Comparison of ENCODE assay signal across 8 mouse cellular contexts in genomic region chr19:44107661-44108521, GRCm38 (mm10). TPM values are rescaled to one million over a fixed set of nuclear protein-coding genes. Genes with fewer than 3 reads are reported as not detected.
DNase-seq lines count a peak whose midpoint lies in the region; ATAC-seq lines count a peak whose summit lies in the region.

No protein-coding gene starts in this region.

- H3K9ac ChIP-seq in lung, embryonic 15.5 days: peak overlapping the region; percentile 94
- peak overlapping the region; percentile 99 for H3K9ac ChIP-seq in liver, embryonic 12.5 days
- H3K9ac ChIP-seq in stomach, embryonic 14.5 days (replicated peaks; ENCODE audit: low read depth, low read length): peak overlapping the region; percentile 88

- no peak for DNase-seq in lung, postnatal 36 days
- peak; percentile 14 for DNase-seq in embryonic facial prominence, embryonic 10.5 days (ENCODE audit: low spot score)
- DNase-seq in adrenal gland, postnatal 14 days: no peak
- DNase-seq in right cerebral cortex, adult 18-20 months: no peak

- H3K9me3 ChIP-seq in lung, embryonic 15.5 days: no peaks in the 10 kb centered on the region
- no peaks in the 10 kb centered on the region for H3K9me3 ChIP-seq in embryonic facial prominence, embryonic 10.5 days
- H3K9me3 ChIP-seq in liver, embryonic 12.5 days (replicated peaks): no peaks in the 10 kb centered on the region
- no peaks in the 10 kb centered on the region for H3K9me3 ChIP-seq in stomach, embryonic 14.5 days (ENCODE audit: control insufficient read depth, low read depth, low read length)

- peak; percentile 27; the same call in 1 of the 2 replicates for ATAC-seq in lung, embryonic 15.5 days (ENCODE audit: borderline replicate concordance, extremely low read depth, low FRiP score, low TSS enrichment)
- ATAC-seq in granulocyte monocyte progenitor cell, adult 5-6 weeks (replicated peaks; ENCODE audit: poor library complexity, severe bottlenecking): peak; percentile 8; the same call in 1 of the 2 replicates
- ATAC-seq in liver, embryonic 12.5 days: peak; percentile 43
- peak; percentile 24; the same call in 1 of the 2 replicates for ATAC-seq in stomach, embryonic 14.5 days (ENCODE audit: insufficient number of reproducible peaks, insufficient read depth, low FRiP score, low read depth)

- peak overlapping the region; percentile 80 for H3K4me2 ChIP-seq in lung, embryonic 15.5 days
- peak overlapping the region; percentile 86 for H3K4me2 ChIP-seq in liver, embryonic 12.5 days
- H3K4me2 ChIP-seq in stomach, embryonic 14.5 days (replicated peaks; ENCODE audit: low read depth, low read length): peak overlapping the region; percentile 64

- WGBS in lung, embryonic 15.5 days: 28% methylated on average over 22 of the region's 22 CpGs
- WGBS in embryonic facial prominence, embryonic 10.5 days: 30% methylated on average over 22 of the region's 22 CpGs
- WGBS in liver, embryonic 12.5 days (ENCODE audit: insufficient replicate concordance): 34% methylated on average over 22 of the region's 22 CpGs
- 30% methylated on average over 22 of the region's 22 CpGs for WGBS in stomach, embryonic 14.5 days

- H3K27me3 ChIP-seq in lung, embryonic 15.5 days: no peaks in the 10 kb centered on the region
- no peaks in the 10 kb centered on the region for H3K27me3 ChIP-seq in embryonic facial prominence, embryonic 10.5 days (replicated peaks; ENCODE audit: low read depth, poor library complexity, severe bottlenecking)
- H3K27me3 ChIP-seq in liver, embryonic 12.5 days (replicated peaks): no peaks in the 10 kb centered on the region
- H3K27me3 ChIP-seq in stomach, embryonic 14.5 days (ENCODE audit: control insufficient read depth, insufficient read depth, low read length): no peaks in the 10 kb centered on the region

- peaks cover 25% of the 10 kb centered on the region for H3K36me3 ChIP-seq in lung, embryonic 15.5 days
- peaks cover 41% of the 10 kb centered on the region for H3K36me3 ChIP-seq in embryonic facial prominence, embryonic 10.5 days (replicated peaks)
- H3K36me3 ChIP-seq in liver, embryonic 12.5 days: peaks cover 45% of the 10 kb centered on the region
- H3K36me3 ChIP-seq in stomach, embryonic 14.5 days (ENCODE audit: control insufficient read depth, insufficient read depth, low read length): peaks cover 18% of the 10 kb centered on the region

- peaks cover 12% of the 10 kb centered on the region for H3K4me1 ChIP-seq in lung, embryonic 15.5 days
- H3K4me1 ChIP-seq in embryonic facial prominence, embryonic 10.5 days: peaks cover 20% of the 10 kb centered on the region
- peaks cover 36% of the 10 kb centered on the region for H3K4me1 ChIP-seq in liver, embryonic 12.5 days
- H3K4me1 ChIP-seq in stomach, embryonic 14.5 days (ENCODE audit: control insufficient read depth, insufficient read depth, low read length): peaks cover 5% of the 10 kb centered on the region

- H3K27ac ChIP-seq in lung, embryonic 15.5 days: 0 out of 2 replicates have a peak overlapping the region, but pooled peaks have one; percentile 6
- peak overlapping the region; percentile 95 for H3K27ac ChIP-seq in embryonic facial prominence, embryonic 10.5 days (replicated peaks)
- peak overlapping the region; percentile 66 for H3K27ac ChIP-seq in liver, embryonic 12.5 days
- peak overlapping the region; percentile 1; the same call in 1 of the 2 replicates for H3K27ac ChIP-seq in stomach, embryonic 14.5 days (ENCODE audit: low read length)

- peak overlapping the region; percentile 99 for H3K4me3 ChIP-seq in lung, embryonic 15.5 days
- H3K4me3 ChIP-seq in embryonic facial prominence, embryonic 10.5 days: peak overlapping the region; percentile 99
- peak overlapping the region; percentile 99 for H3K4me3 ChIP-seq in liver, embryonic 12.5 days
- peak overlapping the region; percentile 91 for H3K4me3 ChIP-seq in stomach, embryonic 14.5 days (ENCODE audit: low read depth, low read length)

RNA-seq across cellular contexts. Expression of gene Chuk, which starts 0.6 kb away (rescaled TPM):
- polyA plus RNA-seq in lung, embryonic 15.5 days (2015; fragmentation: Nextera tagmentation; extraction: Ambion mirVana): 37.1 and 40.8 TPM in 2 replicates
- 41.2 and 45.9 TPM in 2 replicates for polyA plus RNA-seq in embryonic facial prominence, embryonic 10.5 days (2016; fragmentation: Nextera tagmentation; extraction: Ambion mirVana)
- 45.7 and 60.9 TPM in 2 replicates for total RNA-seq in granulocyte monocyte progenitor cell, adult 5-6 weeks (2014; fragmentation: Nextera tagmentation)
- 69.8 and 71.6 TPM in 2 replicates for total RNA-seq in granulocyte monocyte progenitor cell, adult 5-6 weeks (2017)
- polyA plus RNA-seq in liver, embryonic 12.5 days (2016; fragmentation: Nextera tagmentation; extraction: Ambion mirVana): 30.5 and 30.8 TPM in 2 replicates
- polyA plus RNA-seq in stomach, embryonic 14.5 days (2014; fragmentation: Nextera tagmentation; extraction: Ambion mirVana): 44.8 and 45.9 TPM in 2 replicates
- total RNA-seq in adrenal gland, postnatal 14 days (2021): 60.3 and 61.7 TPM in 2 replicates

RNA-seq across cellular contexts. Expression of gene Cwf19l1, which starts 27.8 kb away (rescaled TPM):
- polyA plus RNA-seq in lung, embryonic 15.5 days (2015; fragmentation: Nextera tagmentation; extraction: Ambion mirVana): 33.9 and 34.6 TPM in 2 replicates
- 41.1 and 45.4 TPM in 2 replicates for polyA plus RNA-seq in embryonic facial prominence, embryonic 10.5 days (2016; fragmentation: Nextera tagmentation; extraction: Ambion mirVana)
- 27.7 and 44.9 TPM in 2 replicates for total RNA-seq in granulocyte monocyte progenitor cell, adult 5-6 weeks (2014; fragmentation: Nextera tagmentation)
- 19.3 and 26.3 TPM in 2 replicates for total RNA-seq in granulocyte monocyte progenitor cell, adult 5-6 weeks (2017)
- polyA plus RNA-seq in liver, embryonic 12.5 days (2016; fragmentation: Nextera tagmentation; extraction: Ambion mirVana): 25.3 and 26.3 TPM in 2 replicates
- polyA plus RNA-seq in stomach, embryonic 14.5 days (2014; fragmentation: Nextera tagmentation; extraction: Ambion mirVana): 30.6 TPM in 2 replicates
- total RNA-seq in adrenal gland, postnatal 14 days (2021): 20.4 and 27.1 TPM in 2 replicates

RNA-seq across cellular contexts. Expression of gene Erlin1, which starts 38.3 kb away (rescaled TPM):
- polyA plus RNA-seq in lung, embryonic 15.5 days (2015; fragmentation: Nextera tagmentation; extraction: Ambion mirVana): 38.9 and 41.9 TPM in 2 replicates
- 19.7 and 20.5 TPM in 2 replicates for polyA plus RNA-seq in embryonic facial prominence, embryonic 10.5 days (2016; fragmentation: Nextera tagmentation; extraction: Ambion mirVana)
- 73.4 and 78.4 TPM in 2 replicates for total RNA-seq in granulocyte monocyte progenitor cell, adult 5-6 weeks (2014; fragmentation: Nextera tagmentation)
- total RNA-seq in granulocyte monocyte progenitor cell, adult 5-6 weeks (2017): 51.1 and 56.5 TPM in 2 replicates
- 17.9 and 19.0 TPM in 2 replicates for polyA plus RNA-seq in liver, embryonic 12.5 days (2016; fragmentation: Nextera tagmentation; extraction: Ambion mirVana)
- polyA plus RNA-seq in stomach, embryonic 14.5 days (2014; fragmentation: Nextera tagmentation; extraction: Ambion mirVana): 38.9 and 42.7 TPM in 2 replicates
- 18.4 and 20.0 TPM in 2 replicates for total RNA-seq in adrenal gland, postnatal 14 days (2021)

RNA-seq across cellular contexts. Expression of gene Bloc1s2, which starts 38.4 kb away (rescaled TPM):
- polyA plus RNA-seq in lung, embryonic 15.5 days (2015; fragmentation: Nextera tagmentation; extraction: Ambion mirVana): 76.2 and 79.1 TPM in 2 replicates
- polyA plus RNA-seq in embryonic facial prominence, embryonic 10.5 days (2016; fragmentation: Nextera tagmentation; extraction: Ambion mirVana): 98.1 and 99.3 TPM in 2 replicates
- 143 and 186 TPM in 2 replicates for total RNA-seq in granulocyte monocyte progenitor cell, adult 5-6 weeks (2014; fragmentation: Nextera tagmentation)
- total RNA-seq in granulocyte monocyte progenitor cell, adult 5-6 weeks (2017): 70.7 and 91.4 TPM in 2 replicates
- 54.7 and 61.6 TPM in 2 replicates for polyA plus RNA-seq in liver, embryonic 12.5 days (2016; fragmentation: Nextera tagmentation; extraction: Ambion mirVana)
- 86.5 and 90.1 TPM in 2 replicates for polyA plus RNA-seq in stomach, embryonic 14.5 days (2014; fragmentation: Nextera tagmentation; extraction: Ambion mirVana)
- 27.5 and 34.5 TPM in 2 replicates for total RNA-seq in adrenal gland, postnatal 14 days (2021)

Comparison
In these comparisons a context has a peak if more than half of its experiments do, and no peak if none do; other contexts are left out.
1. H3K27ac ChIP-seq: peak in every context shown above with its lines; median percentile 95 in embryonic facial prominence, embryonic 10.5 days; 66 in liver, embryonic 12.5 days; 6 in lung, embryonic 15.5 days; 1 in stomach, embryonic 14.5 days.